Mouse (Mus musculus) thymus, postnatal 36 days (tissue): ENCODE data around the gene Gm648.
"Not testable (repeated sequence)": the region's sequence is repeated elsewhere in the genome, so short reads cannot be mapped to it uniquely, and the experiment has no call there.

ENCODE experiments used
- DNase-seq, 2 experiments: peaks; one replicate each; pipeline ENCODE4 v3.0.0; 2022; ENCODE audit warnings: mixed read lengths in 2 of 2

Gm648 gene

GRCm38 (mm10) chrX:56549506-56549905, at the start of gene Gm648:
Gene Gm648 (minus strand): TSS chrX:56549606.
- DNase-seq = no peak

GRCm38 (mm10) chrX:56597887-56598640, 48.7 kb upstream of the Gm648 start, which contains the start of gene Mmgt1:
Gene Mmgt1 (minus strand): TSS chrX:56598069.
- peak; percentile 80 to 92 for DNase-seq

GRCm38 (mm10) chrX:56597219-56597886, 47.9 kb upstream of the Gm648 start:
- DNase-seq = no peak

GRCm38 (mm10) chrX:56578200-56578599, 28.8 kb upstream of the Gm648 start:
- DNase-seq = no peak

GRCm38 (mm10) chrX:56572465-56572864, 23.1 kb upstream of the Gm648 start:
- peak; percentile 6 to 9 for DNase-seq

GRCm38 (mm10) chrX:56553584-56553983, 4.2 kb upstream of the Gm648 start:
- no peak for DNase-seq

GRCm38 (mm10) chrX:56537162-56537561, 12.2 kb downstream of the Gm648 start:
- peak in 1 of 2 experiments; percentile 1 for DNase-seq

GRCm38 (mm10) chrX:56531266-56531665, 18.1 kb downstream of the Gm648 start:
- DNase-seq = peak; percentile 42 to 56

GRCm38 (mm10) chrX:56524442-56524841, 25.0 kb downstream of the Gm648 start, which contains the start of gene Gm10477:
Gene Gm10477 (plus strand): TSS chrX:56524742.
- DNase-seq = not testable (repeated sequence)

- DNase-seq = no peak
Measured at GRCm38 (mm10) chrX:56497241-56497640, 52.2 kb downstream of the Gm648 start.
